Mouse (Mus musculus): ENCODE results near the gene Isg15.

- TF ChIP-seq CTCF (IDR thresholded peaks at IDR 0.05; ENCODE audit: extremely low read depth, insufficient read depth, low read length) (no peak), POLR2A (IDR thresholded peaks at IDR 0.05; ENCODE audit: extremely low read depth, insufficient read depth, low read length) (no peak)
Observed at GRCm38 (mm10) chr4:156209963-156210635, 9.5 kb upstream of the Isg15 start.

Data from cortical plate, adult 2 months (tissue).